ENCODE assay signal across 12 mouse cellular contexts in genomic region chr7:111301791-111302488, GRCm38 (mm10).
DNase-seq lines count a peak whose midpoint lies in the region; ATAC-seq and TF ChIP-seq lines count a peak whose summit lies in the region.
"Had no signal": no experiment of that assay in that cellular context is flagged by ENCODE, and none has a peak within 500 bp of the region (broad histone marks: within the 10 kb centered on the region; RNA-seq: fewer than 3 reads in every experiment).

No protein-coding gene starts in this region.

- no peaks in the 10 kb centered on the region for H3K27me3 ChIP-seq in lung, postnatal 0 days (replicated peaks; ENCODE audit: insufficient read depth, low read length)
- H3K27me3 ChIP-seq in hindbrain, embryonic 16.5 days (replicated peaks; ENCODE audit: control insufficient read depth, insufficient read depth, low read length): no peaks in the 10 kb centered on the region; the same call in 1 of the 2 replicates
- no peaks in the 10 kb centered on the region for H3K27me3 ChIP-seq in heart, embryonic 12.5 days (replicated peaks)
- no peaks in the 10 kb centered on the region for H3K27me3 ChIP-seq in intestine, embryonic 16.5 days (replicated peaks; ENCODE audit: control insufficient read depth, insufficient read depth, low read length)
- H3K27me3 ChIP-seq: heart, embryonic 13.5 days had no signal

- no peak overlapping the region for H3K4me3 ChIP-seq in lung, postnatal 0 days (ENCODE audit: low read depth, low read length)
- no peak overlapping the region for H3K4me3 ChIP-seq in hindbrain, embryonic 16.5 days (ENCODE audit: low read length)
- H3K4me3 ChIP-seq in heart, embryonic 12.5 days: no peak overlapping the region
- no peak overlapping the region for H3K4me3 ChIP-seq in intestine, embryonic 16.5 days (ENCODE audit: low read length)
- H3K4me3 ChIP-seq: heart, embryonic 13.5 days had no signal

- TF ChIP-seq CTCF in lung, postnatal 0 days (IDR thresholded peaks at IDR 0.05): no peak

- H3K4me2 ChIP-seq in lung, postnatal 0 days (replicated peaks; ENCODE audit: low read depth, low read length): no peak overlapping the region
- H3K4me2 ChIP-seq in hindbrain, embryonic 16.5 days (ENCODE audit: low read length): no peak overlapping the region
- no peak overlapping the region for H3K4me2 ChIP-seq in heart, embryonic 12.5 days
- H3K4me2 ChIP-seq in intestine, embryonic 16.5 days (ENCODE audit: low read depth, low read length): no peak overlapping the region
- H3K4me2 ChIP-seq: heart, embryonic 13.5 days; lung, embryonic 14.5 days had no signal

- no peaks in the 10 kb centered on the region for H3K4me1 ChIP-seq in lung, postnatal 0 days (ENCODE audit: insufficient read depth, low read depth, low read length)
- peaks cover 7% of the 10 kb centered on the region for H3K4me1 ChIP-seq in hindbrain, embryonic 16.5 days (ENCODE audit: control insufficient read depth, insufficient read depth, low read depth, low read length)
- no peaks in the 10 kb centered on the region for H3K4me1 ChIP-seq in heart, embryonic 12.5 days (replicated peaks)
- H3K4me1 ChIP-seq in intestine, embryonic 16.5 days (ENCODE audit: control insufficient read depth, insufficient read depth, low read length): no peaks in the 10 kb centered on the region
- H3K4me1 ChIP-seq: heart, embryonic 13.5 days had no signal

- intact Hi-C loops in left cerebral cortex, postnatal 36 days (cut with DNase I): loop anchor here (5.0 kb wide), 1 partner anchor 40 kb away; no protein-coding TSS in a partner anchor

- no peak for TF ChIP-seq EP300 in lung, postnatal 0 days (IDR thresholded peaks at IDR 0.05)

- H3K9ac ChIP-seq in lung, postnatal 0 days (replicated peaks; ENCODE audit: low read depth): no peak overlapping the region
- H3K9ac ChIP-seq in hindbrain, embryonic 16.5 days (ENCODE audit: low read depth, low read length): peak overlapping the region; percentile 36; the same call in 1 of the 2 replicates
- no peak overlapping the region for H3K9ac ChIP-seq in heart, embryonic 12.5 days
- no peak overlapping the region for H3K9ac ChIP-seq in intestine, embryonic 16.5 days (ENCODE audit: low read depth, low read length)
- H3K9ac ChIP-seq: heart, embryonic 13.5 days; lung, embryonic 14.5 days had no signal

- peak; percentile 4 for DNase-seq in lung, postnatal 0 days (ENCODE audit: low spot score)
- DNase-seq in lung, postnatal 36 days: no peak
- DNase-seq in left cerebral cortex, postnatal 36 days (ENCODE audit: low spot score in 2 of 2): peak; percentile 45 to 50
- peak; percentile 57 for DNase-seq in right cerebral cortex, postnatal 4 days
- DNase-seq in testis, postnatal 10 days (ENCODE audit: low spot score): no peak
- DNase-seq: cerebellum, adult 8-10 months; lung, embryonic 14.5 days; thymus, adult 18-20 months had no signal

- no peaks in the 10 kb centered on the region for H3K9me3 ChIP-seq in lung, postnatal 0 days (ENCODE audit: low read length)
- H3K9me3 ChIP-seq in hindbrain, embryonic 16.5 days (ENCODE audit: control insufficient read depth, low read length): no peaks in the 10 kb centered on the region
- H3K9me3 ChIP-seq in heart, embryonic 12.5 days (replicated peaks): no peaks in the 10 kb centered on the region
- no peaks in the 10 kb centered on the region for H3K9me3 ChIP-seq in intestine, embryonic 16.5 days (ENCODE audit: control insufficient read depth, low read length)
- H3K9me3 ChIP-seq: heart, embryonic 13.5 days had no signal

- H3K27ac ChIP-seq in lung, postnatal 0 days (ENCODE audit: low read length): no peak overlapping the region
- peak overlapping the region; percentile 5 for H3K27ac ChIP-seq in hindbrain, embryonic 16.5 days (ENCODE audit: low read depth, low read length)
- H3K27ac ChIP-seq in heart, embryonic 12.5 days (ENCODE audit: poor library complexity, severe bottlenecking): no peak overlapping the region
- H3K27ac ChIP-seq in intestine, embryonic 16.5 days (ENCODE audit: low read length): no peak overlapping the region
- H3K27ac ChIP-seq: heart, embryonic 13.5 days had no signal

- WGBS in lung, postnatal 0 days: 81% methylated on average over 16 of the region's 16 CpGs
- WGBS in hindbrain, embryonic 16.5 days: 32% methylated on average over 16 of the region's 16 CpGs
- 84% methylated on average over 16 of the region's 16 CpGs for WGBS in heart, embryonic 12.5 days
- WGBS in intestine, embryonic 16.5 days: 80% methylated on average over 16 of the region's 16 CpGs

- ATAC-seq in lung, postnatal 0 days: no peak
- peak; percentile 48 for ATAC-seq in hindbrain, embryonic 16.5 days
- no peak for ATAC-seq in heart, embryonic 12.5 days (ENCODE audit: insufficient number of reproducible peaks, low FRiP score)
- no peak for ATAC-seq in intestine, embryonic 16.5 days

- H3K36me3 ChIP-seq in lung, postnatal 0 days (ENCODE audit: insufficient read depth, low read length): no peaks in the 10 kb centered on the region
- H3K36me3 ChIP-seq in hindbrain, embryonic 16.5 days (ENCODE audit: control insufficient read depth, insufficient read depth, low read length): no peaks in the 10 kb centered on the region
- no peaks in the 10 kb centered on the region for H3K36me3 ChIP-seq in heart, embryonic 12.5 days
- H3K36me3 ChIP-seq in intestine, embryonic 16.5 days (ENCODE audit: control insufficient read depth, insufficient read depth, low read length): no peaks in the 10 kb centered on the region
- H3K36me3 ChIP-seq: heart, embryonic 13.5 days had no signal

Comparison
In these comparisons a context has a peak if more than half of its experiments do, and no peak if none do; other contexts are left out.
1. DNase-seq: peak in lung, postnatal 0 days (single experiment), left cerebral cortex, postnatal 36 days (2 of 2) and right cerebral cortex, postnatal 4 days (single experiment); none in lung, postnatal 36 days (single experiment) and testis, postnatal 10 days (single experiment).